In genomic region chr19:32950252-32950651, GRCm38 (mm10) we compare ENCODE assay signal across 14 mouse cellular contexts.
A peak's percentile ranks its signal among the peaks of the same experiment; 100 is the strongest.
DNase-seq lines count a peak whose midpoint lies in the region; ATAC-seq and TF ChIP-seq lines count a peak whose summit lies in the region.
"Had no signal": no experiment of that assay in that cellular context is flagged by ENCODE, and none has a peak within 500 bp of the region (broad histone marks: within the 10 kb centered on the region; RNA-seq: fewer than 3 reads in every experiment).

No protein-coding gene starts in this region.

- TF ChIP-seq POLR2A in liver, adult 2 months (IDR thresholded peaks at IDR 0.05; ENCODE audit: extremely low read depth, insufficient read depth, low read length): no peak
- TF ChIP-seq POLR2A in MEL (IDR thresholded peaks at IDR 0.05; ENCODE audit: control insufficient read depth in 1 of 2, insufficient read depth in 1 of 2, low read depth in 1 of 2, low read length in 2 of 2, poor library complexity in 1 of 2): no peak

- H3K27ac ChIP-seq in liver, adult 2 months (replicated peaks; ENCODE audit: insufficient read depth, low read depth, low read length): no peak overlapping the region
- H3K27ac ChIP-seq in liver, embryonic 11.5 days (ENCODE audit: low read depth, low read length): no peak overlapping the region
- H3K27ac ChIP-seq in MEL (ENCODE audit: control insufficient read depth, low read depth, low read length): no peak overlapping the region
- H3K27ac ChIP-seq: limb, embryonic 12.5 days had no signal

- TF ChIP-seq RAD21 in MEL (IDR thresholded peaks at IDR 0.05; ENCODE audit: low read depth, low read length): no peak

- H3K27me3 ChIP-seq in liver, adult 2 months (ENCODE audit: control insufficient read depth, insufficient read depth, low read length): no peaks in the 10 kb centered on the region
- no peaks in the 10 kb centered on the region for H3K27me3 ChIP-seq in liver, embryonic 11.5 days (replicated peaks; ENCODE audit: control insufficient read depth, insufficient read depth, low read length)
- no peaks in the 10 kb centered on the region for H3K27me3 ChIP-seq in MEL (ENCODE audit: control insufficient read depth in 1 of 2, insufficient read depth in 2 of 2, low read length in 2 of 2)
- H3K27me3 ChIP-seq: CH12.LX; limb, embryonic 12.5 days had no signal

- no peak for ATAC-seq in liver, embryonic 11.5 days (replicated peaks; ENCODE audit: low FRiP score)
- peak; percentile 17 for ATAC-seq in megakaryocyte, adult 5-6 weeks (ENCODE audit: poor library complexity, severe bottlenecking)
- no peak for ATAC-seq in cerebellum, adult (ENCODE audit: insufficient number of reproducible peaks, low FRiP score, low TSS enrichment)
- ATAC-seq: forebrain, embryonic 14.5 days had no signal

- H3K79me2 ChIP-seq in liver, adult 2 months (ENCODE audit: control insufficient read depth, insufficient read depth, low read length): no peaks in the 10 kb centered on the region
- no peaks in the 10 kb centered on the region for H3K79me2 ChIP-seq in MEL (ENCODE audit: control insufficient read depth, insufficient read depth, low read length, poor library complexity)

- peak; percentile 10 to 34; a peak in 1 of 4 replicates for TF ChIP-seq EP300 in MEL (IDR thresholded peaks at IDR 0.05; ENCODE audit: low read depth in 1 of 2, low read length in 2 of 2)

- DNase-seq in liver, adult 2 months (ENCODE audit: extremely low read depth, low read depth, low spot score): peak; percentile 34
- DNase-seq in liver, embryonic 11.5 days (ENCODE audit: low spot score): no peak
- DNase-seq in MEL (ENCODE audit: low read depth, low spot score): peak; percentile 85
- DNase-seq in adipocyte (ENCODE audit: low spot score): peak; percentile 65
- no peak for DNase-seq in frontal cortex, postnatal 10 days (ENCODE audit: low spot score in 2 of 2)
- DNase-seq: kidney, adult 2 months; kidney, postnatal 14 days; right cerebral cortex, adult 18-20 months; thymus, postnatal 4 days had no signal

- no peaks in the 10 kb centered on the region for H3K9me3 ChIP-seq in liver, embryonic 11.5 days (ENCODE audit: control insufficient read depth, low read length)
- no peaks in the 10 kb centered on the region for H3K9me3 ChIP-seq in MEL (replicated peaks; ENCODE audit: insufficient read depth, low read length)
- H3K9me3 ChIP-seq: limb, embryonic 12.5 days had no signal

- TF ChIP-seq CTCF in liver, adult 2 months (IDR thresholded peaks at IDR 0.05; ENCODE audit: low read depth, low read length): no peak
- no peak for TF ChIP-seq CTCF in MEL (IDR thresholded peaks at IDR 0.05 in 2 of 3, conservative IDR thresholded peaks at IDR 0.05 in 1 of 3; ENCODE audit: control insufficient read depth in 1 of 3, insufficient read depth in 1 of 3, low read depth in 2 of 3, low read length in 3 of 3, poor library complexity in 1 of 3, severe bottlenecking in 1 of 3)

- H3K36me3 ChIP-seq in liver, adult 2 months (ENCODE audit: control insufficient read depth, insufficient read depth, low read length): no peaks in the 10 kb centered on the region
- H3K36me3 ChIP-seq in liver, embryonic 11.5 days (ENCODE audit: control insufficient read depth, insufficient read depth, low read length): no peaks in the 10 kb centered on the region
- peaks cover 0 to 28% of the 10 kb centered on the region in 2 experiments; a peak in 2 of 4 replicates for H3K36me3 ChIP-seq in MEL (ENCODE audit: control insufficient read depth in 1 of 2, insufficient read depth in 2 of 2, low read length in 2 of 2)
- H3K36me3 ChIP-seq: limb, embryonic 12.5 days had no signal

- H3K4me3 ChIP-seq in liver, adult 2 months (ENCODE audit: insufficient read depth, low read depth, low read length): no peak overlapping the region
- H3K4me3 ChIP-seq in liver, embryonic 11.5 days (ENCODE audit: low read depth, low read length): no peak overlapping the region
- no peak overlapping the region for H3K4me3 ChIP-seq in MEL (ENCODE audit: control insufficient read depth in 1 of 2, insufficient read depth in 1 of 2, low read depth in 2 of 2, low read length in 2 of 2)
- H3K4me3 ChIP-seq: limb, embryonic 12.5 days had no signal

- no peak overlapping the region for H3K4me2 ChIP-seq in liver, embryonic 11.5 days
- H3K4me2 ChIP-seq: limb, embryonic 12.5 days had no signal

- WGBS in liver, adult 2 months: 73% methylated on average over 3 of the region's 3 CpGs
- 62% methylated on average over 3 of the region's 3 CpGs for WGBS in liver, embryonic 11.5 days

- H3K9ac ChIP-seq in liver, adult 2 months (ENCODE audit: low read depth, low read length): no peak overlapping the region
- no peak overlapping the region for H3K9ac ChIP-seq in liver, embryonic 11.5 days (ENCODE audit: low read depth, low read length)
- no peak overlapping the region for H3K9ac ChIP-seq in MEL (ENCODE audit: control insufficient read depth, low read depth, low read length, poor library complexity, severe bottlenecking)
- H3K9ac ChIP-seq: limb, embryonic 12.5 days had no signal

- 0 out of 2 replicates have a peak, but pooled peaks cover 2% of the 10 kb centered on the region for H3K4me1 ChIP-seq in liver, adult 2 months (ENCODE audit: control insufficient read depth, insufficient read depth, low read length)
- H3K4me1 ChIP-seq in liver, embryonic 11.5 days (replicated peaks; ENCODE audit: control insufficient read depth, insufficient read depth, low read length): no peaks in the 10 kb centered on the region
- peaks cover 17 to 36% of the 10 kb centered on the region in 2 experiments for H3K4me1 ChIP-seq in MEL (ENCODE audit: control insufficient read depth in 1 of 2, insufficient read depth in 2 of 2, low read length in 2 of 2)
- H3K4me1 ChIP-seq: limb, embryonic 12.5 days had no signal

TF ChIP-seq in MEL, 35 proteins besides CTCF, POLR2A, EP300 and RAD21:
- TF ChIP-seq ETS1 (IDR thresholded peaks at IDR 0.05; ENCODE audit: low read depth, low read length): peak; percentile 50; the same call in 1 of the 2 replicates
- peak; percentile 68; the same call in 1 of the 2 replicates for TF ChIP-seq USF1 (IDR thresholded peaks at IDR 0.05; ENCODE audit: low read depth, low read length)
- 0 out of 2 replicates have a peak, but pooled peaks have one; percentile 16 for TF ChIP-seq GATA1 (IDR thresholded peaks at IDR 0.05; ENCODE audit: low read depth, low read length)
- no peak for TF ChIP-seq JUND (IDR thresholded peaks at IDR 0.05; ENCODE audit: low read depth, low read length)
- no peak for TF ChIP-seq MXI1 (IDR thresholded peaks at IDR 0.05; ENCODE audit: low read depth, low read length)
- no peak for TF ChIP-seq ZC3H11A (IDR thresholded peaks at IDR 0.05; ENCODE audit: low read depth, low read length)
- no peak for TF ChIP-seq MAFK (IDR thresholded peaks at IDR 0.05; ENCODE audit: borderline replicate concordance, low read depth, low read length)

Comparison
In these comparisons a context has a peak if more than half of its experiments do, and no peak if none do; other contexts are left out.
1. DNase-seq: peak in liver, adult 2 months (single experiment), MEL (single experiment) and adipocyte (single experiment); none in liver, embryonic 11.5 days (single experiment) and frontal cortex, postnatal 10 days (0 of 2).